Mouse (Mus musculus): ENCODE results near the gene Zfp715. TPM values are rescaled to one million over a fixed set of nuclear protein-coding genes. Genes with fewer than 3 reads are reported as not detected.
"Not testable (repeated sequence)": the region's sequence is repeated elsewhere in the genome, so short reads cannot be mapped to it uniquely, and the experiment has no call there.

Zfp715 gene
- 10 to 100 TPM; 17.3 to 18.4 TPM for total RNA-seq (2021)

GRCm38 (mm10) chr7:43313013-43313428 lies at the start of gene Zfp715:
Gene Zfp715 (minus strand): TSS chr7:43313294.
- DNase-seq (ENCODE audit: low spot score) = peak; percentile 86
- intact Hi-C loops (cut with DNase I) = loop anchor here (5.0 kb wide), 2 partner anchors 129 to 154 kb away; partner anchors contain the start of genes Cldnd2, Etfb and Gm45233

- intact Hi-C loops (cut with DNase I) = no loop called here
- no peak for DNase-seq (ENCODE audit: low spot score)
These were observed 48.9 kb upstream of the Zfp715 start for GRCm38 (mm10) chr7:43362021-43362420.

GRCm38 (mm10) chr7:43361442-43361841 lies 48.3 kb upstream of the Zfp715 start:
- intact Hi-C loops (cut with DNase I) = no loop called here
- no peak for DNase-seq (ENCODE audit: low spot score)

GRCm38 (mm10) chr7:43358556-43358955 lies 45.5 kb upstream of the Zfp715 start:
- DNase-seq (ENCODE audit: low spot score) = no peak
- intact Hi-C loops (cut with DNase I) = no loop called here

GRCm38 (mm10) chr7:43354893-43355835 lies 42.1 kb upstream of the Zfp715 start:
- DNase-seq (ENCODE audit: low spot score) = no peak
- intact Hi-C loops (cut with DNase I) = no loop called here

GRCm38 (mm10) chr7:43353758-43354157 lies 40.7 kb upstream of the Zfp715 start:
- no peak for DNase-seq (ENCODE audit: low spot score)
- intact Hi-C loops (cut with DNase I) = no loop called here

- intact Hi-C loops (cut with DNase I) = no loop called here
- DNase-seq (ENCODE audit: low spot score) = no peak
These were observed 40.0 kb upstream of the Zfp715 start for GRCm38 (mm10) chr7:43353118-43353517.

- intact Hi-C loops (cut with DNase I) = no loop called here
- DNase-seq (ENCODE audit: low spot score) = no peak
These were observed 38.1 kb upstream of the Zfp715 start, which contains the start of gene Siglecf for GRCm38 (mm10) chr7:43351154-43351553. Gene Siglecf (plus strand): TSS chr7:43351341.

GRCm38 (mm10) chr7:43349623-43350022 lies 36.5 kb upstream of the Zfp715 start:
- intact Hi-C loops (cut with DNase I); DNase-seq (ENCODE audit: low spot score): not testable (repeated sequence)

- intact Hi-C loops (cut with DNase I) = no loop called here
- DNase-seq (ENCODE audit: low spot score) = no peak
These were observed 33.5 kb upstream of the Zfp715 start for GRCm38 (mm10) chr7:43346571-43346970.

- intact Hi-C loops (cut with DNase I) = no loop called here
- no peak for DNase-seq (ENCODE audit: low spot score)
These were observed 33.1 kb upstream of the Zfp715 start for GRCm38 (mm10) chr7:43346148-43346547.

- intact Hi-C loops (cut with DNase I) = no loop called here
- DNase-seq (ENCODE audit: low spot score) = no peak
These were observed 31.4 kb upstream of the Zfp715 start for GRCm38 (mm10) chr7:43344491-43344890.

- intact Hi-C loops (cut with DNase I) = no loop called here
- DNase-seq (ENCODE audit: low spot score) = no peak
These were observed 30.9 kb upstream of the Zfp715 start for GRCm38 (mm10) chr7:43344020-43344419.

GRCm38 (mm10) chr7:43343191-43343590 lies 30.1 kb upstream of the Zfp715 start:
- DNase-seq (ENCODE audit: low spot score) = no peak
- intact Hi-C loops (cut with DNase I) = no loop called here

GRCm38 (mm10) chr7:43340771-43341170 lies 27.7 kb upstream of the Zfp715 start:
- intact Hi-C loops (cut with DNase I) = no loop called here
- DNase-seq (ENCODE audit: low spot score) = no peak

- no peak for DNase-seq (ENCODE audit: low spot score)
- intact Hi-C loops (cut with DNase I) = loop anchor here (1.0 kb wide), 1 partner anchor 51 kb away; no protein-coding TSS in a partner anchor
These were observed 20.8 kb upstream of the Zfp715 start for GRCm38 (mm10) chr7:43333899-43334298.

- intact Hi-C loops (cut with DNase I) = loop anchor here (1.0 kb wide), 1 partner anchor 50 kb away; no protein-coding TSS in a partner anchor
- no peak for DNase-seq (ENCODE audit: low spot score)
These were observed 20.1 kb upstream of the Zfp715 start for GRCm38 (mm10) chr7:43333203-43333602.

GRCm38 (mm10) chr7:43328101-43328500 lies 15.0 kb upstream of the Zfp715 start:
- DNase-seq (ENCODE audit: low spot score) = no peak
- intact Hi-C loops (cut with DNase I) = no loop called here

GRCm38 (mm10) chr7:43326223-43326780 lies 13.2 kb upstream of the Zfp715 start:
- intact Hi-C loops (cut with DNase I) = no loop called here
- DNase-seq (ENCODE audit: low spot score) = no peak

GRCm38 (mm10) chr7:43312386-43313012 lies 595 bp downstream of the Zfp715 start:
- intact Hi-C loops (cut with DNase I) = loop anchor here (5.0 kb wide), 2 partner anchors 130 to 155 kb away; partner anchors contain the start of genes Cldnd2, Etfb and Gm45233
- DNase-seq (ENCODE audit: low spot score) = no peak

Measured in heart, postnatal 25 days (tissue).